ENCODE assay signal across 8 mouse cellular contexts in genomic region chr7:68233619-68234223, GRCm38 (mm10). TPM values are rescaled to one million over a fixed set of nuclear protein-coding genes. Genes with fewer than 3 reads are reported as not detected.
DNase-seq lines count a peak whose midpoint lies in the region; ATAC-seq lines count a peak whose summit lies in the region.

No protein-coding gene starts in this region.

- 23% methylated on average over 13 of the region's 13 CpGs for WGBS in embryonic facial prominence, embryonic 11.5 days
- WGBS in lung, embryonic 15.5 days: 13% methylated on average over 13 of the region's 13 CpGs

- H3K36me3 ChIP-seq in embryonic facial prominence, embryonic 11.5 days (replicated peaks; ENCODE audit: control insufficient read depth, insufficient read depth, low read depth, low read length): no peaks in the 10 kb centered on the region; the same call in 1 of the 2 replicates
- H3K36me3 ChIP-seq in lung, embryonic 15.5 days: peaks cover 9% of the 10 kb centered on the region

- H3K4me3 ChIP-seq in embryonic facial prominence, embryonic 11.5 days (ENCODE audit: low read depth, low read length): no peak overlapping the region
- no peak overlapping the region for H3K4me3 ChIP-seq in lung, embryonic 15.5 days

- intact Hi-C loops in heart, postnatal 14 days (cut with DNase I): no loop called here

- ATAC-seq in embryonic facial prominence, embryonic 11.5 days (replicated peaks; ENCODE audit: insufficient number of reproducible peaks, low FRiP score, low TSS enrichment, low read depth): peak; percentile 35; the same call in 1 of the 2 replicates
- peak; percentile 70; the same call in 1 of the 2 replicates for ATAC-seq in lung, embryonic 15.5 days (ENCODE audit: borderline replicate concordance, extremely low read depth, low FRiP score, low TSS enrichment)
- no peak for ATAC-seq in cerebellum, adult (ENCODE audit: insufficient number of reproducible peaks, low FRiP score, low TSS enrichment)

- no peaks in the 10 kb centered on the region; the same call in 1 of the 2 replicates for H3K4me1 ChIP-seq in embryonic facial prominence, embryonic 11.5 days (ENCODE audit: control insufficient read depth, insufficient read depth, low read length)
- H3K4me1 ChIP-seq in lung, embryonic 15.5 days: peaks cover 17% of the 10 kb centered on the region

- no peaks in the 10 kb centered on the region for H3K27me3 ChIP-seq in embryonic facial prominence, embryonic 11.5 days (ENCODE audit: control insufficient read depth, insufficient read depth, low read length)
- H3K27me3 ChIP-seq in lung, embryonic 15.5 days: no peaks in the 10 kb centered on the region

- H3K4me2 ChIP-seq in embryonic facial prominence, embryonic 11.5 days (ENCODE audit: low read depth, low read length): no peak overlapping the region
- peak overlapping the region; percentile 21 for H3K4me2 ChIP-seq in lung, embryonic 15.5 days

- DNase-seq in adrenal gland, postnatal 14 days: peak; percentile 54
- peak; percentile 76 for DNase-seq in embryonic facial prominence, embryonic 11.5 days (ENCODE audit: low spot score)
- DNase-seq in heart, postnatal 14 days: peak; percentile 56 to 60
- DNase-seq in right cerebral cortex, postnatal 36 days (ENCODE audit: low spot score in 2 of 2): no peak
- DNase-seq in thymus, postnatal 0 days (ENCODE audit: low spot score): no peak
- DNase-seq in thymus, postnatal 14 days: no peak

- no peaks in the 10 kb centered on the region for H3K9me3 ChIP-seq in embryonic facial prominence, embryonic 11.5 days (replicated peaks; ENCODE audit: control insufficient read depth, low read length)
- H3K9me3 ChIP-seq in lung, embryonic 15.5 days: no peaks in the 10 kb centered on the region

- no peak overlapping the region for H3K9ac ChIP-seq in embryonic facial prominence, embryonic 11.5 days (replicated peaks; ENCODE audit: low read length)
- H3K9ac ChIP-seq in lung, embryonic 15.5 days: no peak overlapping the region

- H3K27ac ChIP-seq in embryonic facial prominence, embryonic 11.5 days (replicated peaks; ENCODE audit: low read depth, low read length): no peak overlapping the region; the same call in 1 of the 2 replicates
- peak overlapping the region; percentile 57 for H3K27ac ChIP-seq in lung, embryonic 15.5 days

RNA-seq across cellular contexts. Expression of gene Pgpep1l, which starts 30.3 kb away (rescaled TPM):
- total RNA-seq in adrenal gland, postnatal 14 days (2021): not detected in 2 replicates
- polyA plus RNA-seq in embryonic facial prominence, embryonic 11.5 days (2014; fragmentation: Nextera tagmentation; extraction: Ambion mirVana): not detected in 2 replicates
- under 1 TPM in 1 of 2 experiments, not detected in 1; 0.39 TPM for total RNA-seq in heart, postnatal 14 days (2021)
- not detected in 2 replicates for polyA plus RNA-seq in lung, embryonic 15.5 days (2015; fragmentation: Nextera tagmentation; extraction: Ambion mirVana)
- polyA plus RNA-seq in thymus, postnatal 0 days (2015; fragmentation: Nextera tagmentation; extraction: Ambion mirVana): 0.57 and 0.68 TPM in 2 replicates

RNA-seq across cellular contexts. Expression of gene Fam169b, which starts 39.9 kb away (rescaled TPM):
- 1.4 and 2.4 TPM in 2 replicates for total RNA-seq in adrenal gland, postnatal 14 days (2021)
- polyA plus RNA-seq in embryonic facial prominence, embryonic 11.5 days (2014; fragmentation: Nextera tagmentation; extraction: Ambion mirVana): 1.7 and 2.0 TPM in 2 replicates
- total RNA-seq in heart, postnatal 14 days (2021): 1 to 10 TPM in 1 of 2 experiments, under 1 TPM in 1; 0.38 to 1.2 TPM
- 1.1 and 3.7 TPM in 2 replicates for polyA plus RNA-seq in lung, embryonic 15.5 days (2015; fragmentation: Nextera tagmentation; extraction: Ambion mirVana)
- polyA plus RNA-seq in thymus, postnatal 0 days (2015; fragmentation: Nextera tagmentation; extraction: Ambion mirVana): 40.0 and 43.5 TPM in 2 replicates

Comparison
In these comparisons a context has a peak if more than half of its experiments do, and no peak if none do; other contexts are left out.
1. DNase-seq: peak in adrenal gland, postnatal 14 days (single experiment), embryonic facial prominence, embryonic 11.5 days (single experiment) and heart, postnatal 14 days (2 of 2); none in right cerebral cortex, postnatal 36 days (0 of 2), thymus, postnatal 0 days (single experiment) and thymus, postnatal 14 days (single experiment).